Mouse (Mus musculus) embryo, embryonic 11 days (tissue): ENCODE measurements at regions not wholly inside any gene's neighbourhood (a gene's known extent, or its start where the extent isn't known, plus 50 kb on each side); places are given as distances from the start of the nearest gene placed in this dataset.

ENCODE experiments used
- DNase-seq: peaks from one replicate; pipeline ENCODE4 v3.0.0-alpha.2; 2015

GRCm38 (mm10) chr3:16941146-16941545 lies 934.9 kb upstream of the Gm5150 start:
- no peak for DNase-seq

DNA sequence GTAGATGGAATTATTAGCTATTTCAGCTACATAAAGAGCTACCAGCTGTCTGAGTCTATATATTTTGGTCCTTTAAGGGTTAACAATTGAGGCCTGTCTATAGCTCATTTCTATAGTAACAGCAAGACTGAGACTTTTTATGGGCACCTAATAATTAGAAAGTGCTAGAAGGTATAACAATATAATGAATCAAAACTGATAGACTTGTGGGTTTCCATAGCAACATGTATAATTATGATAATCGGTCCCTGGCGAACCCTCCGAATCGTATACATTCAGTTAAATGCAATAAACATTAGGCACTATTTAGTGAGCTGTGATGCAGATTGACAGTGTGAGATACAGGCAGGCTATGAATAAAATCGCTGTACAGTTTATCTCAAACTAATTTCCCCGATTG lies 933.3 kb upstream of the Gm5150 start:
- DNase-seq = no peak

DNA sequence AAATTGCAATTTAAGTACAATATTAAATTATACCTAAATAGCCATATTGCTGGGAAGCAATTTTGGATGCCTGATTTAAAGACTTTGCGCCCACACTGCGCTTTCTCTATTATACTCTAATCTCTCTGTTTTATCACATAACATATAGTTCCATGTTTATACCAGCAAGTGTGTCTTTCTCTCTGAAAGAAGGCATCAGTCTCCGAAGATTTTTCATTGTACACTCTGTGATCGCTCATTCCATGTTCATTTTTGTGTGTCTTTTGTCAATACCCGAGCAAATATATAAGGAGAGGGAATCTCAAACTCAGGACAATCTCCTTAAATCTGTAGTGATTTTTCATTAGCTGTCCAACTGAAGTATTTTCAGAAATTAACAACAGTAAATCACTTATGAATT lies 932.9 kb upstream of the Gm5150 start:
- DNase-seq = no peak

- DNase-seq = no peak
Measured at GRCm38 (mm10) chr3:16938491-16939001, 932.3 kb upstream of the Gm5150 start.

GRCm38 (mm10) chr3:16930299-16930698 lies 924.1 kb upstream of the Gm5150 start:
- DNase-seq = peak; percentile 57

DNA sequence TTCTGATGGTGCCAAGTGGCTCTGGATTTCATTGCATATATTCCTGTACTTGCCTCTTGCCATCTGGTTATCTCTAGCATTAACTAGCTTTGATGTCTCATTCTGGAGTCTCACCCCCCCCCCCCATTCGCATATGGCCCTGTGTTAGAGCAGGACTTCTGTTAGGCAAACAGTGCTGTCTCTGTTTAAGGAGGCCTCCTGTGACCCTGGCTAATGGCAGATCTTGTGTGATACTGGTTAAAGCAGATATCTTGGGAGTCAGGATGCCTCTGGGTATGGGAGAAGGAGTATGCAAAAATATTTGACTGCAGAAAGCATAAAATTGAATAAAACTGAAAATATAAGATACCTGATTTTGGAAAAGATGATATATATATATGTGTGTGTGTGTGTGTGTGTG lies 923.6 kb upstream of the Gm5150 start:
- DNase-seq = no peak

- no peak for DNase-seq
Measured at GRCm38 (mm10) chr3:16924018-16924417, 917.8 kb upstream of the Gm5150 start.

DNA sequence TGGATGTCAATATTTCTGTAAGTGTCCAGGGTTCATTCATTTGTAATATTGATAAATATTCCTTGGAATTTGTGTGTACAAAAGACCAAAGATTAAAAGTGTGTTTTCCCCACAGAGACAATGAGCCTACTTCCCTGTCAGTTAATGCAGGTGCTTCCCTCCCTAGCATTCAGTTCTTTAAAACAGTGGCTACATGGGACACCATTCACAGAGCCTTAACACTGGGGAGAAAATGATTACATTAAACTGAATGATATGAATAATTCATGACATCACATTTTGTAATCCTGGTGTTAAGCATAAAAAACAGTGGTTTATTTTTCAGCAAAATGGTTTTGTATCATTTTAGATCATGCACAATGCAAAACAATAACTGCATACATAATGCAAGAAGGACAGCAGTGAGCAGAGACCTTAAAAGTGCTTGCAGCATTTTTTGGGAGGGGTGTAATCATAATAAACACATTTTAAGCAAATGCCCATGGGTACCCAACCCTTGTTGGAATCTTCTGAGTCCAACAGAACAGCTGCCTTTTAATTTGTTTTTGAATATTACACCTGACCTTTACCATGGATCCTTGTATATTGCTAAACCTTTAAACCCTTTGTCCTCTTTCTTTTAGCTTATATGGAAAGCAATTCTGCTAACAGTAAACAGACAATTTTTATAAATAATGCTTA lies 917.1 kb upstream of the Gm5150 start:
- DNase-seq = no peak

DNA sequence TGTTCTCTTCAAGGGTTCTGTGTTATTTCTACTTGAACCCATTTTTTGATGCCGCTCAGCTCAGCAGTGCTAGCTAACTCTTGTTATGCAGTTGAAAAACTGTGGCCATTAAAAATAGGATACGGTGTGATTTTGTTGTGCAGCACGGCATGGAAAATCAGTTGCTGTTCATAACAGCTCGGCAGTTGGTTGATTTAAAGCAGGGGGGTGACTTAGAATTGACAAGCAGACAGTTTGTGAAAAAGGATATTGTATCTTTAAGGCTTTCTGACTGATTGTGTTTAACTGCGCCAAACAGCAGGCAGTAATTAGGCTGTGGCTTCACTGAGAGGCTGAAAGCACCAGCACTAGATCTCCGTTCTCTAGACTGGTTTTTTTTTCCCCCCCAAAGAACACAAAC lies 915.1 kb upstream of the Gm5150 start:
- DNase-seq = no peak

DNA sequence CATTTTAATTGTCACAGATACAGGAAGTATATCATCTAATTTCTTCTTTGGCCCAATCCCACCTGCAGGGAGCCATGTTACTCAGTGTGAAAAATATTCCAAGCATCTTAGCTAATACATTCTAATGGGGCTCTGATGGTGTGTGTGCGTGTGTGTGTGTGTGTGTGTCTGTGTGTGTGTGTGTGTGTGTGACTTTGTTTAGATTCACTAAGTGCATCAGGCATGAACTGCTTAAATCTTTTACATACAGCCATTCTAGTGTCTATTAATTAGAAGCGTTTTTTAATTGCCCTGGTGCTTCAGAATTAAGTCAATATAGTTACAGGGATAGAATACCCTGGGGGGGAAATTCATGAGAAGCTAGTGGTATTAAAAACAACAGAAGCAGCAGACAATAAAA lies 912.1 kb upstream of the Gm5150 start:
- DNase-seq = no peak

DNA sequence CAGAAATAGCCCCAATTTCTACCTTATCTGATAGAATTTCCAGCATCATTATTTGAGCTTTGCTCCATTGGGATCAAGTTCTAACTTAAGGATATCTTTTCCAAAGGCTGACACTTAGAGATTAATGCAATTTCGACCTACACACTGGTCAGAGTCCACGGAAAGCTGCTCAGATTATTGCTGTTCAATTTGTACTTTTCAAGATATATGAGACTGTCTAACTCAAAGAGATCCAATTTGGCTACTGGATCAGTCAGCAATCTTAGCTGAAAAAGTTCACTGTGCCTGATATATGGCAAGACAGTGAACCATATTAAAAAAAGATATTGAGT lies 909.8 kb upstream of the Gm5150 start:
- no peak for DNase-seq

- no peak for DNase-seq
Measured at GRCm38 (mm10) chr3:16915389-16916071, 909.3 kb upstream of the Gm5150 start.

GRCm38 (mm10) chr3:16888132-16888531 lies 881.9 kb upstream of the Gm5150 start:
- no peak for DNase-seq

GRCm38 (mm10) chr3:16872337-16873117 lies 866.3 kb upstream of the Gm5150 start:
- no peak for DNase-seq

DNA sequence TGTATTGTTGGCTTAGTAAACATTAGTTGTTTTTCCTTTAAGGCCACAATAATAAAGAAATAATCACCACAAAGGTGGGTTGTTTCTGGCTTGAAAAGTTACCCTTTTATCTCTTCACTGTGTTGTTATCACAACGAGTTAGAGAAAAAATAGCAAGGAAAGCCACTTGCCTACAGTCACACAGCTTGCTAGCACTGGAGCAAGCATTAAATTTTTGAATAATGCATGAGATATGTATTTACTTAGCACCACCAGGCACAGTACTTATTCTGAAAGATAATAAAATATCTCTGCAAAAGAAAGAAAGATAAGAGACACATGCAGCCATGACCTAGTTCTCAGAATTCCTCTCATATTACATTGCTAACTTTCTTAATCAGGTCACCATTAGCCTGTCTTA lies 853.8 kb upstream of the Gm5150 start:
- DNase-seq = no peak

DNA sequence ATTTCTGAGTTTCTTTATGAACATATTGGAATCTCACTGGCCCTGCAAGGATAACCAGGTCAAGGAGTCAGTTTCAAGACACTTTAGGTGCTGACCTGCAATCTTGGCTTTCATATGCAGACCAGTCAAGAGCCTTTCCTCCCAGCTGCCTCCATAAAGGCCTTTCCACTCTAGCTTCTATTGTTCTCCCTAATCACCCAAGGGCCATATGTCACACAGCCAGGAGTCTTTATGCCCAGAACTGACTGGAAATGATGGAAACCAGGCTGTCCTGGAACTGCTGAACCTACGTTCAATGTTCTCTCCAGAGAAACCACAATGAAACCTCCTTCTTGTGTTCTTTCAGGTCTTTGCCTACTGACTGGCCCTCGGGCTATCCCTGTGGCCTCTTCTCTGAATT lies 852.7 kb upstream of the Gm5150 start:
- peak; percentile 18 for DNase-seq

DNA sequence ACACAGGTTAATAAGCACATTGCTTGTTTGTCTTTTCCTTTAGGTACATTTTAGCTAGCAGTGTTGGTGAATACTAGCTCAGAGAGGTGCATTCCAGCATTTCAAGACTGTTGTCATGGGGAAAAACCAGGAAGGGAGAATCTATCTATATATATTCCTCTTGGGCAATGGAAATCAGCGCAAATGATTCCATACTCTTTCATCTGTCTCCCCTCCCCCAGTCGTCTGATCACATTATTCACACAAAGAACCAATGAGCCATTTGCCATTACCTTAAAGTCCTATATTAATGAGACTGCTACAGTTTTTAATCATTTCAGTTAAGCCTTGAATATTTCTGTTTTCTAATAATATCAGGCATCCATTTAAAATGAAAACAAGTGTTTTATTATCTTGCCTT lies 849.0 kb upstream of the Gm5150 start:
- DNase-seq = no peak

DNA sequence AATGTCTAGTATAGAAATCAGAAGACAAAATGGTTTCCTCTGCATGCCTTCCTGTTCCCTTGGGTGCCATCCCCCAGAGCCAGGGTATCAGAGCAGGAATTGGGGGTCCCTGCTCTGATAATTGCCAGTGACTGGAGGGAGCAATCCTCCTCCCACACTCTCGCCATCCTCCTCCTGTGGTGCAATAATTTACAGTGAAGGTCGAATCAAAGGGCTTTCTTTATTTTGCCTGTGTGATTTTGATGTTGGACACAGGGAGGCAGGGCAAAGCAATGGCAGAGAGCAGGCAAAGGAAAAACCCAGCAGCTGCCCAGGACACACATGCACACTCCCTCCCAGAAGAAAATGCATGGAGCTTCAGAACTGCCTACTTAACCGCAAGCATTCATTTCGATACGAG lies 847.8 kb upstream of the Gm5150 start:
- DNase-seq = peak; percentile 14

GRCm38 (mm10) chr3:16846785-16847520 lies 840.7 kb upstream of the Gm5150 start:
- DNase-seq = peak; percentile 61

DNA sequence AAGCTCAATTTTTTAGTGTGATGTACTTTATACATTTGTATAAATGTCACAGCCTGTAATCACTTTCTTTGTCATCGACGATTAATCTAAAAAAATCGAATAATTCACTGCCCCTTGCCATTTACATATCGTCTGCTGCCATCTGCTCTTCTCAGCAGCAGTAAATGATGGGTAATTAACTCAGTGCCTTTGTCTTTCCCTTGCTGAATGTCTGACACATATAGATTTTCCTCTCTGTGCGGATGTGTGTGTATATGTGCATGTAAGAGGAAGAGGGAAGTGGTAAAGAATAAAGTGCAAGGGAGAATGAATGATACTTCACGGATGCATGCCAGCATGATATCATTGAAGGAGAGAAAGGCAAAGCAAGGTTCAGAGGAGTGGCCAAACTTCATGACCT lies 814.3 kb upstream of the Gm5150 start:
- DNase-seq = no peak

DNA sequence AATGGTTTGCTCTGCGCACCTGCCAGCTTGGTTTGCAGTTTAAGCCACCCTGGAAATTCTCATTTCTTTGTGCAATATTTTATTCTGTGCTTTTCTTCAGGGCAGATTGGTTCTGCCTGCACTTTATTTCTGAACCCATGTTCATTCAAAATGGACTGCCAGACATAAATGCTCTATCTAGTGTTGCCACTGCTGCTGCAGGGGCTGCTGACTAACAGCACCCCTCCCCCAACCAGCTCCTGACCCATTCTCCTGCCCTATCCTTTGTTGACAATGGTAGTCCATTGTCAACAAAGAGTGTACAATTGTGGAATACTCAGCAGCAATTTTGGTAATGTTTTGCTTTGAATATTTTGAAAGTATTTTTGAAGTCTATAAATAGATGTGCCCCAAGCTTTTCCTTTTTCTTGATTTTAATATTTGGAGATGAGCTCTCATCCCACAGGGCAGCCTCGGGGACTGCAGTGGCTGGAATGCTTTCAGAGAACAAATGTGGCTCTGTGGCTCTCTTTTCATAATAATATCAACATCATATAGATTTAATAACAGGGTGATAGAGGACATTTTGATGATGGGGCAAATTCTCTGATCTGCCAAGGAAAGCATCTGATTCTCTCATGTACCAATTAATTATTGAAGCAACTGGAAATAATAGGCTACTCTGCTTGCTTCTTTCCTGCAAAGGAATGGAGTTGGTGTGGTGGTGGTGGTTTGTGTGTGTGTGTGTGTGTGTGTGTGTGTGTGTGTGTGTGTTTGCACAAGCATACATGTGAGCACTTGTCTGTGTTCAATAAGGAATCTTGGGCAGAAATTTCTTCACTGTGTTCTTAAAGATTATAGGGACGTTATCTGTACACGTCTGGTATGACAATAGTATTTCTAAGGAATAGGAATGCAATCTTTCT lies 813.2 kb upstream of the Gm5150 start:
- DNase-seq = peak; percentile 18

- peak; percentile 27 for DNase-seq
Measured at GRCm38 (mm10) chr3:16816814-16817213, 810.6 kb upstream of the Gm5150 start.
